Mouse (Mus musculus) R1 (cell line): Measurements from ENCODE around the gene Aldh3b3.
"Not testable (repeated sequence)": the region's sequence is repeated elsewhere in the genome, so short reads cannot be mapped to it uniquely, and the experiment has no call there.

Experiments used
- DNase-seq: peaks from one replicate; pipeline ENCODE4 v3.0.0-alpha.2; 2018; ENCODE audit warnings: low read depth, low spot score

The Aldh3b3 gene

GRCm38 (mm10) chr19:3972229-3972628 lies 13.8 kb downstream of the Aldh3b3 start, which contains the start of gene Aldh3b2:
TSS of gene Aldh3b2 (plus strand) at chr19:3972328.
- no peak for DNase-seq

DNA sequence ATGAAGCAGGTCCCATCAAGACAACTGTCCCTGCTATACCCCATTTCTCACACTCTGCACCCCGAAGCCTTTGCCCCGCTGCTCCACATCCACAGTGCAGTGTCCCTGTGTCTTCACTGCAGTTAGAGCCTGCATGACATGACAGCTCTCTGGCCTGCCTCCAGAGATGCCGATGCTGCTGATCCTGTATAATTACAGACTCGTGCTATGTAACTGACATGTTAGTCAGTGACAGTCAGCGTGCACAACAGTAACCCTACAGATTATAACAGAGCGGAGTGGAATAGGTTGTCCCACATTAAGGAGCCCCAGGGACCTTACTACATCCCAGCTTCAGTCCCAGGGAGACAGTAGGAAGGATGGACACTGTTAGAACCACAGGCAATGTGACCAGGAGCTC lies 16.2 kb downstream of the Aldh3b3 start:
- DNase-seq: not testable (repeated sequence)

DNA sequence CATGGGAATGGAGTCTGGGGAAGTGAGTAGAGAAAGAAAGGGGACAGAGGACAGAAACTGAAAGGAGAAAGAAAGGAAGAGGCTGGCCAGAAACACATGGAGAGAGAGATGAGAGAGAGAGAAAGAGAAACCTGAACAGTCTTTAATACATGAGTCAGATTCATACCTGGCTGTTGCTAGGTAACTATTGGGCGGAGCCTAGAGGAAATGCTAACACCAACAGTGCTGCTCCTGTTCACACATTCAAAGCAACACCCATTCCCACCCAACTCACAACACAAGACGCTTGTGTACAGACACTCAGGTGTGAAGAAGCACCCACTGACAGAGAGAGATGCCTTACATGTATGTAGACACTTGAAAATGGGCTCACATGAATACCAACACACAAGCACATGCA lies 17.4 kb downstream of the Aldh3b3 start:
- no peak for DNase-seq

- peak; percentile 87 for DNase-seq
Measured at GRCm38 (mm10) chr19:3980309-3980708, 21.9 kb downstream of the Aldh3b3 start.

GRCm38 (mm10) chr19:3980917-3981316 lies 22.5 kb downstream of the Aldh3b3 start:
- no peak for DNase-seq

DNA sequence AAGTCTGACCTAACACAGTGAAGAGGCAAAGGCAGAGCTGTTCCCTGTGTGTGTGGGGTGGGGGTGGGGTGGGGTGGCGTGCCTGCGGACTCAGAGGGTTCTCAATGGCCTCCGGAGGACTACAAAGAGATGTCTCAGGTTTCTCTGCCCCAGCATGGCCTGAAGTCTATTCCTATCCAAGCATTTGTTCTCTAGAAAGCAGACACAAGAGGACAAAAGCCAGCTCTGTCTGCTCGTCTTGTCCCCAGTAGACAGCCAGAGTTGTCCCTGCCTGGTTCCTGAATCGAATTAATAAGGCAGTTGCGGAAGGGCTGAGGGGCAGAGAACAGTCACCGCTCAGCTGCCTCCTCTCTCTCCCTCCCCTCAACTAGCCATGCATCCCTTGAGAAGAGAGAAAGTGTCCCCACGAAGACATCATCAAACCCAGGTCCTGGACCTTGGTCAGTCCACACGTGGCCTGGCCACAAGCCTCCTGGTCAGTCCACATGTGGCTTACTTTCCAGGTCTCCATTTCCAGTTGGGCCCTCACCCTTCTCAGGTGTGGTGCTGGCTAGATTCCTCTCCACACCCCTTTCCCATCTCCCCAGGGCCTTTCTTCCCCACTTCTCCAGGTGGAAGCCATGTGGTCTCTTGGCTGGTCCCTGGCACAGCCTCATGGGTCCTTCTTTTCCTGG lies 25.2 kb downstream of the Aldh3b3 start:
- DNase-seq: no peak

DNA sequence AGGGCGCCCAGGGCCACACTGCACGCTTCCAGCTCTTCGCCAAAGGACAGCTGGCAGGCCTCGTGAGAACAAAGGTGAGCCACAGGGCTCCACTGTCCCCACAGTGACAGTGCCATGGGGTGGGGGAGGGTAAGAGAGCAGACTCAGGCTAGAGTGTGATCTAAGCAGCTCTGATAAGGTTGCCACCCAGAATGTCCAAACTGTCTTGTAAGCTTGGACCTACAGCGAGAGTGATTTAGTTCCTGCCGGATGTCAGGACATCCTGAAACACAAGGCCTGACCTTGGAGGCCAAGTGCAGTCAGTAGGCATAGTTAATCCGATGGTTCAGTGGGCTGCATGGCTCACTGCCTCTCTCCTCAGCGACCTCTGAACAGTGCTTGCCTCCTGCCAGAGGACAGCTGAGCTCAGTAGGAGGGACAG lies 26.8 kb downstream of the Aldh3b3 start:
- no peak for DNase-seq

DNA sequence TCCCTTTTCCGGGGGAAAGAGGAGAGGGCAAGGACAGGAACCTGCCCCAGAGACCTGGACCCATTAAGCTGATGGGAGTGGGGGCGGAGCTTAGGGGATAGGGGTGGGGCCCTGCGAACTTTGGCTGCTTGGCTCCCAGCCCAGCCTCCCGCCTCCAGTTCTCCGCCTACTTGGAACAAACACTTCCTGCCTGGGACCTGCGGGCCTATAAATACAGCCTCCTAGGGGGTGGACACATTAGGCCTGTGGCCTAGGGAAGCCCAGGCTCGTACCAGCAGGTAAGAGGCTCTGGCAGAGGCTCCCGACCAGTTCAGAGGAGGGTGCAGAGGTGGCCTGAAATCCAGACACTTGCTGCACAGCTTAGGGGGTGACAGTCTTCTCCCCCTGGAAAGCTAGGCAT lies 27.9 kb downstream of the Aldh3b3 start, which contains the start of gene Acy3:
TSS of gene Acy3 (plus strand) at position 237 of the 400 bp plus-strand sequence.
- DNase-seq: peak; percentile 86

- DNase-seq: peak; percentile 61
Measured at GRCm38 (mm10) chr19:3988066-3988465, 29.6 kb downstream of the Aldh3b3 start.

- peak; percentile 82 for DNase-seq
Measured at GRCm38 (mm10) chr19:3988750-3989149, 30.3 kb downstream of the Aldh3b3 start.

GRCm38 (mm10) chr19:3990804-3991203 lies 32.4 kb downstream of the Aldh3b3 start:
- DNase-seq: no peak

DNA sequence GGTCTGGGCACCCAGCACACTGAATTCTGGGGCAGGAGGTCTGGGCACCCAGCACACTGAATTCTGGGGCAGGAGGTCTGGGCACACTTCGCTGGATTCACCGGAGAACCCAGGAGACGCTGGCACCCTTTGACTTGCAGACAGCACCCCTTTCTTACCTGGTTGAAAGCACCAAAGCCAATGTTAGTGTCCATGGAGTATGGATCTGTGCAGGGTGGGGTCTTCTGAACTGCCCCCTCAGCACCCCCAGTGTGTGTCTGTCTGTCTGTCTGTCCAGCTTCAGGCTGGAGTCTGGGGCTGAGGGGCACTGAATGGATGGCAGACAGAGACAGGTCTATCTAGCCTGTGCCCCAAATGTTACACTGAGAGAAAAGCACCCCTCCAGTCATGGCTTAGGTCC lies 33.1 kb downstream of the Aldh3b3 start:
- no peak for DNase-seq

DNA sequence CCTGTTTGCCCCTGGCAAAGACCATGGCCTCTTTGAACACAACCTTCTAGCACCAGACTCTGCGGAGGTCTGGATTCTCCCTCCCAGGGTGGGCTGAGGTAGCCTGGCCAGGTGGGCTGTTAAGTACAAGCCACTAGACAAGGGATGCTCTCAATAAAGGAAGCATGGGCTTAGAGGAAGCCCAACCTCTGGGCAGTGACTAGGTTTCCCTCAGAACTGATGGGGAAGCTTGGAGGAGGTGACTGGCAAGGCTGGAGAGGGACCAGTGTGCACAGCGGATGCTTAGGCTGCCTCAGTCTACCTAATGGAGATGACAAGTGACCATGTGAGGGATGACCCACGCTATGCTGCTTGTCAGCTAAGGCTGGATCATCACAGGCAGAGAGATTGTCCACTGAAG lies 33.5 kb downstream of the Aldh3b3 start:
- DNase-seq: no peak

DNA sequence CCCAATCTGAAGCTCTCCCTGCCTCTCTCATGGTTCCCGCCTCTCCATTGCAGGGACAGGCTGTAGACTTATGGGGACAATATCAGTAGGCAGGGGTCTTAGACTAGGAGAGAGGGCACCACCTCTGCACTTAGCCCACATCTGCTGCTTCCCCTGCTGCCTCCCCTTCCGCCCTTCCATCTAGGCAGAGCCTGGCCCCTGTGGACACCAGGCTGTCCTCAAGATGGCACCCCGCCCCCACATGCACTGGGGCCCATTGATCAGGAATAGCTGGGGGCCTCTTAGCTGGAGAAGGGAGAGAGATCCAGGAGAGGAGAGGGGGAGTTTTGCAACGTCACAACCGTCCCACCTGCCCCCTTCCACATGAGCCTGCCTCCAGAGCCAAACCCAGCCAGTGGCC lies 34.0 kb downstream of the Aldh3b3 start, which contains the start of gene Tbx10:
TSS of gene Tbx10 (plus strand) at position 337 of the 400 bp plus-strand sequence.
- no peak for DNase-seq

GRCm38 (mm10) chr19:3994932-3995331 lies 36.5 kb downstream of the Aldh3b3 start:
- DNase-seq: no peak

DNA sequence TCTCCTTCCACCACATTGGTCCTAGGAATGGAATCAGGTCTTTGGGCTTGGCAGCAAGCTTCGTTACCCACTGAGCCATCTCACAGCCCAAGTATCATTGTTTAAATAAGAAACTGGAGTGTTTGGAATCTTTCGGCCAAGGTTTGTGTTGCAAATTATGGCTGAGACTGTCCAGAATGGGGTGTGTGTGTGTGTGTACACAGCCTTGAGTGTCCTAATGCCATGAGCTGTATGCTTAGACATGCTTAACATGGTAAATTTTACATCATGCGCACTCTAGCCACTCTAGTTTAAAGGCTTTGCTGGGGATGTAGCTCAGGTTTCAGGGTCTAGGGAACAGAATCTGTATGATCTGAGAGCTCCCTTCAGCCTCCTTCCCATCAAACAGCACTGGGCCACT lies 37.1 kb downstream of the Aldh3b3 start:
- DNase-seq: no peak

DNA sequence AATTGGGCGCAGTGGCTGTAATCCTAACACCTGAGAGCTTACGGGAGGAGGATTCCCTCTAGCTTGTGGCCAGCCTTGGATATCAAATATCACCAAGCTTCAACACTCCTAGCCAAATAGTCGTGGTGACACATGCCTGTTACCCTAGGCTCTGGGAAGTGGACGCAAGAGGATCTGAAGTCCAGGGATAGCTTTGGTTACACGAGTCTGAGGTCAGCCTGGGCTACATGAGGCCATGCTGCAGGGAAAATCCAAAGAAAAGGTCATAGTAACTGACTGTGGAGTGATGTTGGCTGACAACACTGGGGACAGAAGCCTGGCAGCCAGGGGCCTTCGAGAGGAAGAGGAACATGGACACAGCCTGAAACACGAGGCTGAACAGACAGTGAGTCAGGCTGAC lies 37.7 kb downstream of the Aldh3b3 start:
- DNase-seq: no peak

DNA sequence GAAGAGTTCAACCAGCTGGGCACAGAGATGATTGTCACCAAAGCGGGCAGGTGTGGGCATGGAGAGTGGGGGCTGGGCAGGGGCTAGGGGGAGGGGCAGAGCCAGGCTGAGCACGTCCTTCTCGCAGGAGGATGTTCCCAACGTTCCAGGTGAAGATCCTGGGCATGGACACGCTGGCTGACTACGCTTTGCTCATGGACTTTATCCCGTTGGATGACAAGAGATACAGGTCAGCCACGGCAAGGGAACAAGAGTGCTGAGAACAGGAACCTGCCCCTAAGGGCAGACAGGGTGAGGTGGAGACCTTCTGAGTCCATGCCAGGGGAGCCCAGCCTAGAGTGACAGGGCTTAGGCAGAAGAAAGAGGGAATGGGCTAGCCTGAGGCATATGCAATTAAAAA lies 38.3 kb downstream of the Aldh3b3 start:
- no peak for DNase-seq

- DNase-seq: no peak
Measured at GRCm38 (mm10) chr19:3997231-3997630, 38.8 kb downstream of the Aldh3b3 start.

DNA sequence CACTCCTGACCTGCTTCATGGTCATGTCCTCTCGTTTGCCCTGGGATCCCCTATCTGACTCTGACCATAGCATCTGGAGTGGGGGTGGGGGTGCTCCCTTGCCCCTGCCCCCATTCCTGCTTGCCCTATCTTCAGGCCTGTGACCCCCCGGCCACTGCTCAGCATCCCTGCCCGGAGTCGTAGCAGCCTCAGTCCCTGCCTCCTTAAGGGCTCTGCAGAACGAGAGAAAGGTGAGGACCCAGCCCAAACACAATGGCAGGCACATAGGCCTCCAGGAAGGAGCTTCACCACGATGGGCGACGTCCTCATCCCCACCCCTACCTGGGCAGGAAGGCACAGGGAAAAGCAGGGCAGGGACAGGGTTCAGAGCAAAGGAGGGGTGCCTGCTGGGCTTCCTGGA lies 39.9 kb downstream of the Aldh3b3 start:
- DNase-seq: no peak

GRCm38 (mm10) chr19:3999121-3999730 lies 40.8 kb downstream of the Aldh3b3 start:
- DNase-seq: no peak

DNA sequence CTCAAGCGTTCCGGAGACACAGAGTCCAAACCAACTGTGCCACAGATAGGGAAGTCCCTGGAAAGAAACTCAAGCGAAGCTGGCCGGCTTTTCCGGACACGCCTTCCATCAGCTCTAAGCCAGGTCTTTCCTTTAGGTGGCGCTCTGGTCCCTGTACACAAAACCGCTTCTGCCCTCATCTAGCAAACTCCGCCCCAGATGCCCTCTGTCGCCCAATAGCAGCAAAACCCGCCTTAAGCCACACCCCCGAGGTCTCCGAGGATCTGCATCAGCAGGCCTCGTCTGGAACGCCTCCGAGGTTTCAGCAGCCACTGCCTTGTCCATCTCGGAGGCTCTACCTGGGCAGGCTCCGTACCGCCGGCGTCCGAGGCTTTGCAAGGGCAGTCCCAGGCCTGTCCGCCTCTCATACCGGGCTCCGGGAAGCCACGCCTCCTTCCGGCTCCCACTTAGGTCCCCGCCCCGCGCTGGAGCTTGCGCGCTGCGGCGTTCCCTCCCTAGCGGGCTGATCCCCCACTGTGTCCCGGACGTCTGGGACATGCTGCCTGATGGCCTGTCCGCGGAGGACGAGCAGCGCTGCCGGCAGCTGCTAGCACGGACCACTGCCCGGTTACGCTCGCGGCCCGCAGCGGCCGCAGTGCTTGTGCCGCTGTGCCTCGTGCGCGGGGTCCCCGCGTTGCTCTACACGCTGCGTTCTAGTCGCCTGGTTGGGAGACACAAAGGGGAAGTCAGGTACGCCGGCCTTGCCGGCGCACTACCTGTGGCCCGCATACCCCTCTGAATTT lies 41.9 kb downstream of the Aldh3b3 start, which contains the start of the genes Nudt8 and Gm49405:
TSS of gene Nudt8 (plus strand) at position 462 of the 782 bp plus-strand sequence.
TSS of gene Gm49405 (plus strand) at position 508 of the 782 bp plus-strand sequence.
- DNase-seq: peak; percentile 98
